Mouse (Mus musculus) layer of hippocampus, postnatal 25 days (tissue): ENCODE results near the gene Atp10b. TPM values are rescaled to one million over a fixed set of nuclear protein-coding genes. Genes with fewer than 3 reads are reported as not detected.
A peak's percentile ranks its signal among the peaks of the same experiment; 100 is the strongest.

Source experiments
- DNase-seq, 2 experiments: peaks; one replicate each; pipeline ENCODE4 v3.0.0; 2022; ENCODE audit warnings: mixed read lengths in 2 of 2, low spot score in 1 of 2; ENCODE audit errors: extremely low spot score in 1 of 2
- total RNA-seq, 2 experiments: library from RNA; stranded (reverse); gene quantifications; 2 replicates each; pipeline ENCODE4 v1.2.3; 2021

Gene Atp10b
- total RNA-seq, 2 experiments from 2014 or later: 1.7 to 2.1 TPM

DNA sequence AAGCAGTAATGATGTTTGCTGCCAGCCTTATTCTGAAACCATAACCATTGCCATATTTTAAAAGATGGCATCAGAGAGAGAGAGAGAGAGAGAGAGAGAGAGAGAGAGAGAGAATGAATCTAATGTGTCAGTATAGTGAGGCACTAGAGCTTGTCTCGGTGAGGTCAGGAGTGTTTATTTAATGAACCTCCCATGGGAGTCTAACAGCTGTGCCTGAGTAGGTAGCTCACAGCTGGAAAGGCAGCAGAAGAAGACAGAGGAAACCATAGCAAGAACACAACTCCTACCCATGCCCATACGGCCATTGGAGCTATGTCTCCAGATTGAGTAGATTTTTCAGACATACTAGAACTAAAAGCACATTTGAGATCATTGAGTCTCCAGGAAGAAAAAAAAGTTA lies 49.1 kb downstream of the Atp10b start:
- no peak for DNase-seq

DNA sequence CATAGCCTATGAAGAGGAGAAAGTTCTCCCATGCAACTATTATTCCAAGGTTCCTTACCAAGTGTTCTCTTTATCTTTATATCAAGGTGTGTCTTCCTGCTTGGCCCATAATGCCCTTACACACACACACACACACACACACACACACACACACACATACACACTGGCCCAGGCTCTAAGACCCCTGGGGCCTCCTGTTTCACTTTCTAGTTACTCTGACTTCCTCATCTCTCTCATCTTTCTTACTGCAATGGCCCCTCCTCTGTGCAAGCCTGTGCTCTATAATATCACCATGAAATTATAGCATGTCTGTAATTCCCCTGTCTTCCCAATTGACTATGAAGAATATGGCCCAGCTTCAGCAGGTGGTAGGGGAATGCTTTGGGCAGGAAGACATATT lies 49.7 kb downstream of the Atp10b start:
- no peak for DNase-seq

DNA sequence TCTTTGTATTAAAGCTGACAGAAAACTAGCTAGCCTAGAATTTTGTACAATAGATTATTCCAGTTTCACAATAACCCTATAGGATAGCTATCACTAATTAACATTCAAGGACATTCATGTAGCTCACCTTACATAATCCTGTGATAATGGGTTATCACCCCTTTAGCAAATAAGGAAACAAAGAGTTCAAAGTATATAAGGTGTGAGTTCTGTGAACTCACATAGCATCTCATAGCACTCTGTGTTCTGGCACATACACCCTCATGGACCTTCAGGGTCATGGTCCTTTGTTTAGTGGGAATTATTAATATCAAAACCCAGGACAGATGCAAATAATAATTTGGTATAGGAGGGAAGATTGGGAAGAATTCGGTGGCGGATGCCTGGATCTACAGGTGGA lies 50.4 kb downstream of the Atp10b start:
- no peak for DNase-seq

DNA sequence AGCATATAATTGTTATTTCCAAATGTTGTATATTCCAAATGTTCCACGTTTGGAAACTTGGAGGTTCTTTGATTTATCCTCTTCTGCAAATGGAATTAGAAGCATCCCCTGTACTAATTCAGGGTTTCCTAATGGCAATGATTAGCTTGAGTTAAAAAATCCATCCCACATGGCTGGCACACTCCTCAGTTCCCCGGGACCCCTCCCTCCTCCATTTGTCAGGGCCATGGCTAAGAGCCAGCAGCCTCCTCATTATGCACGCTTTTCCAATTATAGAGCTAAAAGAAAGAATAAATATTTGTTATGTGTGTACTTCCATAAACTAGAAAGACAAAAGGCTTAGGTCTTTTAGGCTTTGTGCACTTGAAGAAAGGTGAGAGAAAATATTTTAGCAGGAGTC lies 53.9 kb downstream of the Atp10b start:
- DNase-seq: no peak

DNA sequence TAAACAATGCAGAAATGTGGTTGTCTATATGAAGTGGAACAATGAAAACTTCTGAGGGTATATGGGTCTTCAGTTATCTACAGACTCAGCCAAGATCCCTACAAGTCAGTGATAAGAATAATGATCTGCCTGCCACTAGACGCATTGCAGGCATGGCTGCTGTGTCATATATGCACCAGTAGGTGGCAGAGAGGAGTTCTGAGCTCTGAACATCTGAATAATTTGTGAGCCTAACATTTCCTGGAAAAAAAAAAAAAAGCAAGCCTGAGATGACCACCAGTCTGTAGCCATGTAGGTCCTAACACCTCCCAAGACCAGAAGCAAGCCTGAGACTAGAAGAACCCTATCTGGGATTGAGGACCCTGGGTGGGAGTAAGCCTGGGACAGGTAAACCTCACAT lies 63.5 kb downstream of the Atp10b start:
- no peak for DNase-seq

GRCm38 (mm10) chr11:43213740-43214139 lies 64.1 kb downstream of the Atp10b start:
- no peak for DNase-seq

- peak in 1 of 2 experiments; percentile 34 for DNase-seq
Measured at GRCm38 (mm10) chr11:43217021-43217420, 67.3 kb downstream of the Atp10b start.

DNA sequence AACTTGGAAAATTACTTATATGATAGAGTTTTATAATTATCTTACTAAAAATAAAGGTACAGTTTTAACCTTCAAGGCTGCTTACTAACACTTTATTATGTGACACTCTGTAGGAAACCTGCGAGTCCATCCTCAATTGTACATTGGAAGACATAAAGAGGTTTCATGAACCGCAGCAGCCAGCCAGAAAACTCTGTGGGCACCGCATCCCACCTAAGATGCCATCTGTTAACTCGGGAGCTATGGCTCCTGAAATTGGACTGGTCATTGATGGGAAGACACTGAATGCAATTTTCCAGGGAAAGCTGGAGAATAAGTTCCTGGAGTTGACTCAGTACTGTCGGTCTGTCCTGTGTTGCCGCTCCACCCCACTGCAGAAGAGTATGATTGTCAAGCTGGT lies 80.6 kb downstream of the Atp10b start:
- no peak for DNase-seq

DNA sequence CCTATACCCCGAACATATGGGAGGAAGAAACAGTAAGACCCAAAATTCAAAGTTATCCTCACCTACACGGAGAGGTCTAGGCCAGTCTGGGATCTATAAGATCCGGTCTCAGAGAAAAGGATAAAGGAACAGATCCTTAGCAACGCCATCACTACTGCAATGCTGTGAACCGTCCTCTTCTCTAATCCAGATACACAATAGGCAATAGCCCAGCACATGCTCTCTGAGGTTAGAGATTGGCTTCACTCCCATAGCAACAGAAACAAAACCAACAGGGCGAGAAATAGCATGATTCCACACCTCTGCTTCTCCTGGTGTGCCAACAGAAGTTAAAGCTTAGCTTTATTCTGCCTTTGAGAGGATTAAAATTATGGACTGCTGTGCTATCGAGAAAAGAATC lies 82.4 kb downstream of the Atp10b start:
- no peak for DNase-seq

DNA sequence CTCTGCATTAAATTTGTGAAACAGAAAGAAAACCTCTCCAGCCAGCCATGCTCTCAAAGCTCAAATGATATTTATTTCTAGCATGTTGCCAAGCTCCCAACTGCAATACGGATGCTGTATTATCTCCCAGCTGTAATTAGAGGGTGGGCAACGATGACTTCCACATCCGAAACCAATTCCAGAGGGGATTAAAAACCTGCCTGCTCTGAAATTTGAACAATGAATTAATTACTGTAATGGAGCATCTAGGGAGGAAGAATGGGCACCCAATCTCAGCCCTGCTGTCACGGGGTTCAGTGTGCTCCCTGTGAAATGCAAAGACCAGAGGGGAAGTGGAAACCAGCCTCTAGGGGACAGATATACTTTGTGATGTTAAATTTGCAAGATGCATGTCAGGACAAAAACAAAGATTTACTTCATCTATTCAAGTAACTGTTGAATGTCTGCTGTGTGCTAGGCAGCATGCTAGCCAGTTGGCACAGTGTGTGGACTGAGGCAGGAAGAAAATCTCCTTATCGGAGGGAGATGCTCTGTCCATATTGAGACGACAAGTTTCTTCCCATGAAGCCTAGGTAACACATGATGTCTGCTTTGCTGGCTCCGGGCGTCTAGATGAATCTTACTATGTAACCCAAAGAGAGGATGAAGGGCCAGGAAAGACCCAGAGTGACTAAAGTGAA lies 86.8 kb downstream of the Atp10b start:
- DNase-seq: no peak

GRCm38 (mm10) chr11:43239804-43240203 lies 90.1 kb downstream of the Atp10b start:
- DNase-seq: no peak

DNA sequence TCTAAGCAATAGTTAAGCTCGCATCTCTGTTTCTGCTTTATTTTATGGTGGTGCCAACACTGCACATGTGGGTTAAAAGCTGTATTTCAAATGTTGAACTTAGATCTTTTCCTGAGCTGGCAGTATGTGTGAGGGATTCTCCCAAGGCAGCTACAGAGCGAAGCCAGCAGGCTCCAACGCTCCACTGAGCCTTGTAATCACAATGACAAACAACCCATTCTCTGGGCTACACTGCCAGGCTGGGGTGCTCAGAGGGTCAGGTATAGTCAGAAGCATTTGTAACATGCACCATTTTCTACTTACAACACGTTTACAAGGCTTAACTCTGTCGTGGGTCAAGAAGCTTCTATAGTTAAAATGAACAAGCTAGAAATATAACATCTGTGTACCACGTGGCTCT lies 103.4 kb downstream of the Atp10b start:
- no peak for DNase-seq

- no peak for DNase-seq
Measured at GRCm38 (mm10) chr11:43255262-43255661, 105.6 kb downstream of the Atp10b start.

GRCm38 (mm10) chr11:43257291-43257690 lies 107.6 kb downstream of the Atp10b start:
- DNase-seq: no peak

GRCm38 (mm10) chr11:43257781-43258180 lies 108.1 kb downstream of the Atp10b start:
- no peak for DNase-seq

DNA sequence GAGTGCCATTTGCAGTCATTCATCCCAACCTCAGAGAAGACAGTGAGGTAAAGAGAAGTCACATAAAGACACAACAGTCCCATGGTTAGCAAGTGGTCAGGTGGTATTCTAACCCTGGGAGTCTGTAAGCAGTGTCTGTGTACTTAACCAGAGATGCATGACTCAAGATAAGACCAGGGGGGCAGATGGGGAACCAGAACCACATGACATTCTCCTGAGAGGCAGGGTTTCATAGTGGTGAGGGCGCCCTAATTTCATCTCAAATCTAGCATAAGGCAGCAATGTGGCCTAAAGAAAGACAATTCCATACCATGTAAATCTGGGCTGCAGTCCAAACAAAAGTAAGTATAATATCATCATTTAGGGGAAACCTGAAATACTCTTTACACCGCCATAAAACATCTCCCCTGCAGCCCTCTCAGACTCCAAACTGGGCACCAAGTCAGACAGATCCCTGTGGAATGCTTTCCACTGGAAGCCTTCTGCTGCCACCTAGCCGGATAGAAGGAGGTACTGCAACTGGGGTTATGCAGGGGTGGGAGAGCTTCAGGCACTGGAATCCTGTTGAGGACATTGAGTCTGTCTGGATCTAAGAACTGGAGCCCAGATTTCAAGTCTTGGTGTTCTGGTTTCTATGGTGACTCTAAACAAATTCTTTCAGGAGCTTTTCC lies 114.0 kb downstream of the Atp10b start:
- peak; percentile 46 to 68 for DNase-seq

DNA sequence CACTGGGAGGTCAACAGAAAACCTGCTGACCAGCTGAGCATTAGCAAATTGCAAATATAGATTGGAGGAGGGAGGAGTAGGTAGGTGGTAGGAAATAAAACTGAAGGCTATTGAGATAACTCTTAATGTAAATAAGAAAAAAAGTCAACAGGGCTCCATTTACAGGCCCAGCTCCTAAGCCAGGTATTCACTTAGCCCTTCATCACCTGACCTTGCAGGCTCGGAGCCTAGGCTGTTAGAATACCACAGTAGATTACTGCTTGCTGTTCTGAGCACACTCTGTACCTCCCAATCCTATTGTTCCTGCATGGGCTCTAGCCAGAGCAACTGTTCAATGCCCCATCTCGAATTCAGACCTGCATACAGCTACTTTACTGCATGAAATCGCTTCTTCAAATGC lies 117.8 kb downstream of the Atp10b start:
- DNase-seq: no peak

GRCm38 (mm10) chr11:43269503-43270255 lies 120.0 kb downstream of the Atp10b start:
- no peak for DNase-seq

DNA sequence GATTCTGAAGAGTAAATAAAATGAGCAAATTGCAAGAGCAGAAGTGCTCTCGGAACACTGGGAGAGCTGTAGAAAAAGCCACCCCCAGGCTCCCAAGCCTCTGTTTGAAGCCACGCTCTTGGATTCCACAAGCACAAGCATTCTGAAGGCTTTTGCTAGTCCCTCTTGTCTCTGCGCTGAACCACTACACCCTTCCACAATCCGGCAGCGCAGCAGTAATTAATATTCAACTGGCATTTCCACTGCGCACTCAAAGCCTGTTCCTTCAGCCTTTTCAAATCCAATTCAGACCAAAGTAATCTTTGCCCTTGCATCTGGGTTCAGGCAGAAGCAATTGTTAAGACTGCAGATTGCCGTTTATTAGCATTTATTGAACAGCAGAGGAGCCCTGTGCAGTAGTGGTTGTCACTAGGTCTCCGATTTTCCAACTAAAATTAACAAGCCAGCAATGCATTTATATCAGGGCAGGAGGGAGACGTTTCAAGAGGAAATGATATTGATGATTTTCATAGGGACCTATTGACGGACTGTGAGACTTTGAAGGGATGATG lies 120.7 kb downstream of the Atp10b start:
- DNase-seq: peak in 1 of 2 experiments; percentile 10

- no peak for DNase-seq
Measured at GRCm38 (mm10) chr11:43273896-43274295, 124.2 kb downstream of the Atp10b start.

DNA sequence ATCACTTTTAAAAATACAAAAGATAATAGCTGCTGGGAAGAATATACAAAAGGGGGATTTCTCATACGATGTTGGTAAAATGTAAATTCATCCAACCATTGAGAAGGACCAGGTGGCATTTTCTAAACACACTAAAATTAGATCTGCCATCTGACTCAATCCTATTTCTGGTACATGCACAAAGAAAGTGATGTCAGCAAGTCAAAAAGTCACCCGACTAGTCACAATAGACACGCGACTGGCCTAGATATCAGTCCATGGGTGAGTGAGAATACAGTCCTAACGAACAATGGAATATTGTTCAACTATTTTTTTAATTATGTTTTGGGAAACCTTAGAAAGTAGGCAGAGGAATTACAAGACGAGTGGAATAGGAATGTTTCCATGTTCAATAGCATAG lies 147.9 kb downstream of the Atp10b start:
- DNase-seq: no peak
